Mouse (Mus musculus): ENCODE results near the gene Slc16a4. TPM values are rescaled to one million over a fixed set of nuclear protein-coding genes. Genes with fewer than 3 reads are reported as not detected.

Slc16a4 gene
- polyA plus RNA-seq (2015; fragmentation: Nextera tagmentation; extraction: Ambion mirVana): 20.8 and 22.7 TPM in 2 replicates

DNA sequence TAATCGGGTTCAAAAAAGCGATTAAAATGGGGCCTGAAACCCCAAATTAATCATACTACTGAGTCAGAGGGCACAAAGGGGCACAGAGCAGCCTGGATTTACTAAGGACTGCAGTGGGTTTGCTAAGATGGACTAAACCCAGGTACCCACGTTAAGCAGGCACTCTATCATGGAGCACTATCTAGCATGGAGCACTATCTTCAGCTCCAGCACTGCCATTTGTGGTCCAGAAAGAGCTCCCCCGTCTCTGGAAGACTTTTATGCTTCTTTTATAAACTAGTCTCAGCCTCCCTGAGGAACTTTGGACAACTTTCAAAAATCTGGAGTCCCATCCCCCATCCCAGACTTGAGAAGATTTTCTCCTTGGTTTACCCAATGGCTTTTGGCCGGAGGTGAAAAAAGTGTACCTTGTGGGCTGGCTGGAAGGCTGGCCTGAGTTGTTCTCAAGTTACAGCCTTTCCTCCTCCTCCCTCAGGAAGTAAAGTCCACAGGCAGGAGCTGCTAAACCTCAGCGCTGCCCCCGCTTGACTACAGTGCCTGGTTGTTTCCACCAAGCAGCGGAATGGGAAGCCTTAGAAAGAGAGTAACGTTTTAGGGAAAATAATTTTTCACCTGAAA, at the start of gene Slc16a4:
Slc16a4 (plus strand) TSS at position 467 of the 618 bp plus-strand sequence.
- Histone ChIP-seq H3K4me1 (replicated peaks; ENCODE audit: insufficient read depth, low read length) (no peaks in the 10 kb centered on the region), H3K27ac (peak within 1 kb of the TSS; percentile 63), H3K4me3 (replicated peaks; ENCODE audit: low read depth, low read length) (no peak within 1 kb of the TSS), H3K4me2 (ENCODE audit: low read length) (peak within 1 kb of the TSS; percentile 11; the same call in 1 of the 2 replicates), H3K9ac (ENCODE audit: low read depth, low read length) (no peak within 1 kb of the TSS), H3K27me3 (ENCODE audit: insufficient read depth, low read length) (no peaks in the 10 kb centered on the region), H3K9me3 (replicated peaks; ENCODE audit: low read length) (no peaks in the 10 kb centered on the region), H3K36me3 (ENCODE audit: insufficient read depth, low read length) (no peaks in the 10 kb centered on the region)
- 0 out of 2 replicates have a peak, but pooled peaks have one; percentile 12 for TF ChIP-seq CTCF (IDR thresholded peaks at IDR 0.05; ENCODE audit: low read depth)
- 17% methylated on average over 9 of the region's 9 CpGs for WGBS
- DNase-seq (ENCODE audit: low spot score) (peak; percentile 90), ATAC-seq (replicated peaks; ENCODE audit: low FRiP score, low read depth) (peak; percentile 91)

DNA sequence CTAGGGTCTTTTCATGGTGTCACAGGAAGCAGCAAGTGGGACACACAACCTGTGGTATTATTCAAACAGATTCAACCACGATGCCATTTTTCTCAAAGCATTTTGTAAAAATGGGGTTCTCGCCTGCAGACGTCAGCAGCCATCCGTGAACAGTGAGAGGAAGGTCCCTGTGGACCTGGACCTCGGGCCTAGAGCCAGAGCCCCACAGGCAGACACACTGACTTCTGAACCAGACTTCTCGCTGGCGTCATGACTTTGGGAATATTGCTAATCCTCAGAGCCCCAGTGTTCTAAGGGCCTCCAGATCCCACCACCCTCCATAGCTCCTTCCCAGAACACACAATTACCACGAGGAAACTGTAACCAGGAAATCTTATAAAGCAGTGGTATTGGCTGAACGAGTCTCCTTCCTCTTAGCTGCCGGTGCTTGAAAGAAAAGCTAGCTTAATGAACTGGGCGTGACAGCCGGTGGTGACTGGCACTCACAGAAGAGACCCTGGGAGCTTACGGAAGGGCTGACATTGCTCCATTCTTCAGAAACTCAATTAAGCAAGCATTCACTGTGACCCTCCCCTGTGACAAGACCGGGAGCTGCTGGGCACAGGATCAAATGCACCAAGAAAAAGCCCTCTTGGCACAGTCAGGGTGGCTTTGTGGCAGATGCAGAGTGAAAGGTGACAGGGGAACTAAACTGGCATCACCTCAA, 49.5 kb upstream of the Slc16a4 start:
- Histone ChIP-seq H3K27me3 (ENCODE audit: insufficient read depth, low read length) (no peaks in the 10 kb centered on the region), H3K4me3 (replicated peaks; ENCODE audit: low read depth, low read length) (no peak overlapping the region), H3K4me1 (replicated peaks; ENCODE audit: insufficient read depth, low read length) (no peaks in the 10 kb centered on the region), H3K9me3 (replicated peaks; ENCODE audit: low read length) (no peaks in the 10 kb centered on the region), H3K27ac (no peak overlapping the region), H3K4me2 (ENCODE audit: low read length) (no peak overlapping the region), H3K9ac (ENCODE audit: low read depth, low read length) (no peak overlapping the region), H3K36me3 (ENCODE audit: insufficient read depth, low read length) (no peaks in the 10 kb centered on the region)
- no peak for ATAC-seq (replicated peaks; ENCODE audit: low FRiP score, low read depth)
- DNase-seq (ENCODE audit: low spot score): peak; percentile 10
- 49% methylated on average over 14 of the region's 14 CpGs for WGBS
- no peak for TF ChIP-seq CTCF (IDR thresholded peaks at IDR 0.05; ENCODE audit: low read depth)

DNA sequence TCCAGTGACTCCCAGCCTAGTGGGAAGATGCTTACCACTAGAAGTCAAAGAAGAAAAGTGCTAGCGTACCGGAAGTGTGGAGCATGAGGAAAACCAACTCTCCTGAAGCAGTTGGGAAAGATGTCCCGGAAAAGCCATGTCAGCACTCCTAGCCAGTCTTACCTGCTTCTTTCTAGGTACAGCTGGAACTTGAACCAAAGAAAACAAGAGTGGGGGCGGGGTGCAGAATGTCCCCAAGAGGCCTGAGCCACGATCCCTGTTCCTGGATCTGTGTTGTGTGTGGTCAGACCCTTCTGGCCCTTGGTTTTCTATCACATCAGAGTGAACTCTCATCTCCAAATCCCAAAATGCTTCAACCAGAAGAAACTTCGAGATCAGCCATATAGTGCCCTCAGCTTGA, 44.2 kb upstream of the Slc16a4 start:
- H3K4me2 ChIP-seq (ENCODE audit: low read length): no peak overlapping the region
- no peaks in the 10 kb centered on the region for H3K4me1 ChIP-seq (replicated peaks; ENCODE audit: insufficient read depth, low read length)
- ATAC-seq (replicated peaks; ENCODE audit: low FRiP score, low read depth) (no peak), DNase-seq (ENCODE audit: low spot score) (no peak)
- H3K4me3 ChIP-seq (replicated peaks; ENCODE audit: low read depth, low read length): no peak overlapping the region
- H3K27me3 ChIP-seq (ENCODE audit: insufficient read depth, low read length): no peaks in the 10 kb centered on the region
- no peak overlapping the region for H3K27ac ChIP-seq
- TF ChIP-seq CTCF (IDR thresholded peaks at IDR 0.05; ENCODE audit: low read depth): no peak
- 68% methylated on average over 6 of the region's 6 CpGs for WGBS
- H3K36me3 ChIP-seq (ENCODE audit: insufficient read depth, low read length): no peaks in the 10 kb centered on the region
- no peaks in the 10 kb centered on the region for H3K9me3 ChIP-seq (replicated peaks; ENCODE audit: low read length)
- H3K9ac ChIP-seq (ENCODE audit: low read depth, low read length): no peak overlapping the region

DNA sequence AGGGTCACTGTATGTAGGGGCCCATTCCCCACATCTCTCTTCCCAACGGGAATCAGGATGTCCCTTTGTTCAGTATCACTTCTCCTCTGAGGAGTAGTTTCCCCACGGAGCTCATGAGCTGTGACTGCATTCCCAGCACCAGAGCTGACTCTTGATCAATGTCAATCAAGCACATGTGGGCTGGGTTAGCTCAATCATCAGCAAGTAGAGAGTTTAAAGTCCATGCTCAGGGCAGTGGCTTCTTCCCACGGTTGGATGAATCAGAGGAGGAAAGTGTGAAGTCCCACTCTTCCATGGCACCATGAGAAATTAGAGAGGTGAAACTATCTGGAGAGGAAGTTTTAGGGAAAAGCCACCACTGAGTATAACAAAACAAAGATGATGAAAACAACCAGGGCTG, 42.0 kb upstream of the Slc16a4 start:
- Histone ChIP-seq H3K4me3 (replicated peaks; ENCODE audit: low read depth, low read length) (no peak overlapping the region), H3K9me3 (replicated peaks; ENCODE audit: low read length) (no peaks in the 10 kb centered on the region), H3K4me2 (ENCODE audit: low read length) (no peak overlapping the region), H3K9ac (ENCODE audit: low read depth, low read length) (no peak overlapping the region), H3K36me3 (ENCODE audit: insufficient read depth, low read length) (no peaks in the 10 kb centered on the region), H3K4me1 (replicated peaks; ENCODE audit: insufficient read depth, low read length) (no peaks in the 10 kb centered on the region), H3K27ac (no peak overlapping the region), H3K27me3 (ENCODE audit: insufficient read depth, low read length) (no peaks in the 10 kb centered on the region)
- ATAC-seq (replicated peaks; ENCODE audit: low FRiP score, low read depth) (peak; percentile 59; the same call in 1 of the 2 replicates), DNase-seq (ENCODE audit: low spot score) (no peak)
- TF ChIP-seq CTCF (IDR thresholded peaks at IDR 0.05; ENCODE audit: low read depth): no peak
- 57% methylated on average over 3 of the region's 3 CpGs for WGBS

DNA sequence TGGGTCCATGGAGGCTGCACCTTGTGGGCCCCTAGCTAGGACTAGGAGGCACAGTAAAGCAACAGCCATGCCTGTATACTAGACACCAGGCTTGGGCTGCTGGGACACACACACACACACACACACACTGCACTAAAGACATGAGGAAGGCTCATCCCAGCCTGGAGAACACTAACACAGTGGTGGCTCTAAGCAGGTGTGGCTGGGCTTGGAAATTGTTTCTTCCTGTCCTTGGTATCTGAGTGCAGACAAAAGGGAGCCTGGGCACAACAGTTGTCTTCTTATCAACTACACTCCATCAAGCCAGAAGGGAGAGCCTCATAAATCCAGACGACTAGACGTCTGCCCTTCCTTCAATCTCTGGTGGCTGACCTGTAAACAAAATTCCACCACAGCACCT, 40.7 kb upstream of the Slc16a4 start:
- ATAC-seq (replicated peaks; ENCODE audit: low FRiP score, low read depth) (no peak), DNase-seq (ENCODE audit: low spot score) (no peak)
- no peak overlapping the region for H3K4me2 ChIP-seq (ENCODE audit: low read length)
- TF ChIP-seq CTCF (IDR thresholded peaks at IDR 0.05; ENCODE audit: low read depth): no peak
- no peak overlapping the region for H3K27ac ChIP-seq
- no peaks in the 10 kb centered on the region for H3K4me1 ChIP-seq (replicated peaks; ENCODE audit: insufficient read depth, low read length)
- no peaks in the 10 kb centered on the region for H3K9me3 ChIP-seq (replicated peaks; ENCODE audit: low read length)
- no peak overlapping the region for H3K4me3 ChIP-seq (replicated peaks; ENCODE audit: low read depth, low read length)
- WGBS: 25% methylated on average over 2 of the region's 2 CpGs
- no peak overlapping the region for H3K9ac ChIP-seq (ENCODE audit: low read depth, low read length)
- H3K36me3 ChIP-seq (ENCODE audit: insufficient read depth, low read length): no peaks in the 10 kb centered on the region
- no peaks in the 10 kb centered on the region for H3K27me3 ChIP-seq (ENCODE audit: insufficient read depth, low read length)

DNA sequence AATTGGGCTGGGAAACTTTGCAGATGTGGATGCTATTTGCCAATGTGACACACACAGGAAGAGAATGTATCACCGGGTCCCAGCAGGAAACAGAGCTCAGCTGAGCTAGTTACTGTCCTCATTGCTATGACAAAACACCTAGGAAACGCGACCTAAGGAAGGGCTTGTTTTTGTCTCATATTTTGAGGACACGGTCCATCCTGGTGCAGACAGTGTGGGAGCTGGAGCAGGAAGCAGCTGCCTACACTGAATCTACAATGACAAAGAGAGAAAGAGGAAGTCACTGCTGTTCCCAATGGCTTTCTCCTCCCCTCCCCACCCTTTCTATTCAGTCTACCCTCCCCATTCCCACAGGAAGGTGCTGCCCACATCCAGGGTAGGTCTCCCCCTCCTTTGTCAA, 39.0 kb upstream of the Slc16a4 start:
- WGBS: 30% methylated on average over 4 of the region's 4 CpGs
- Histone ChIP-seq H3K4me1 (replicated peaks; ENCODE audit: insufficient read depth, low read length) (no peaks in the 10 kb centered on the region), H3K4me2 (ENCODE audit: low read length) (no peak overlapping the region), H3K4me3 (replicated peaks; ENCODE audit: low read depth, low read length) (no peak overlapping the region), H3K9me3 (replicated peaks; ENCODE audit: low read length) (no peaks in the 10 kb centered on the region), H3K27me3 (ENCODE audit: insufficient read depth, low read length) (no peaks in the 10 kb centered on the region), H3K9ac (ENCODE audit: low read depth, low read length) (no peak overlapping the region), H3K36me3 (ENCODE audit: insufficient read depth, low read length) (no peaks in the 10 kb centered on the region), H3K27ac (0 out of 2 replicates have a peak overlapping the region, but pooled peaks have one; percentile 8)
- peak; percentile 53 for DNase-seq (ENCODE audit: low spot score)
- TF ChIP-seq CTCF (IDR thresholded peaks at IDR 0.05; ENCODE audit: low read depth): no peak
- ATAC-seq (replicated peaks; ENCODE audit: low FRiP score, low read depth): no peak; the same call in 1 of the 2 replicates
